Mouse (Mus musculus) MEL (cell line): Measurements from ENCODE around the gene Zfand2a. TPM values are rescaled to one million over a fixed set of nuclear protein-coding genes. Genes with fewer than 3 reads are reported as not detected.

Experiments used
- DNase-seq: peaks from one replicate; pipeline ENCODE4 v3.0.0; 2011; ENCODE audit warnings: low read depth, low spot score
- H3K27ac ChIP-seq: 2 replicates; pipeline ENCODE4 v1.5.1; 2012; ENCODE audit warnings: low read depth, mild to moderate bottlenecking, control low read depth, low read length, moderate library complexity; ENCODE audit not compliant: control insufficient read depth
- H3K27me3 ChIP-seq, 2 experiments: fragments of 150-350 bp in 1 of 2; sonication (generic) in 1 of 2; 2 replicates each; pipeline ENCODE4 v1.6.1; 2012; ENCODE audit warnings: low read length in 2 of 2, mild to moderate bottlenecking in 2 of 2, improper control_type of control experiment in 1 of 2, moderate library complexity in 1 of 2; ENCODE audit not compliant: insufficient read depth in 2 of 2, control insufficient read depth in 1 of 2
- H3K36me3 ChIP-seq, 2 experiments: 2 replicates each; pipeline ENCODE4 v1.6.1; 2012 to 2014; ENCODE audit warnings: low read length in 2 of 2, improper control_type of control experiment in 1 of 2, inconsistent platforms in 1 of 2, mild to moderate bottlenecking in 1 of 2; ENCODE audit not compliant: insufficient read depth in 2 of 2, control insufficient read depth in 1 of 2
- H3K4me1 ChIP-seq, 2 experiments: fragments of 150-350 bp in 1 of 2; sonication (generic) in 1 of 2; 2 replicates each; pipeline ENCODE4 v1.6.1; 2012; ENCODE audit warnings: low read length in 2 of 2, improper control_type of control experiment in 1 of 2, mild to moderate bottlenecking in 1 of 2; ENCODE audit not compliant: insufficient read depth in 2 of 2, control insufficient read depth in 1 of 2
- H3K4me3 ChIP-seq, 2 experiments: fragments of 150-350 bp in 1 of 2; sonication (generic) in 1 of 2; 2 replicates each; pipeline ENCODE4 v1.5.1; 2012; ENCODE audit warnings: low read depth in 2 of 2, low read length in 2 of 2, mild to moderate bottlenecking in 2 of 2, moderate library complexity in 2 of 2, control low read depth in 1 of 2, improper control_type of control experiment in 1 of 2; ENCODE audit not compliant: control insufficient read depth in 1 of 2, insufficient read depth in 1 of 2
- H3K79me2 ChIP-seq: 2 replicates; pipeline ENCODE4 v1.6.1; 2012; ENCODE audit warnings: mild to moderate bottlenecking, low read length, moderate library complexity; ENCODE audit not compliant: control insufficient read depth, poor library complexity, insufficient read depth
- H3K9ac ChIP-seq: 2 replicates; pipeline ENCODE4 v1.6.1; 2012; ENCODE audit warnings: low read depth, mild to moderate bottlenecking, control low read depth, low read length, moderate library complexity; ENCODE audit not compliant: control insufficient read depth, poor library complexity, severe bottlenecking
- H3K9me3 ChIP-seq: fragments of 150-350 bp; sonication (generic); replicated peaks from 2 replicates; pipeline ENCODE4 v1.6.1; 2012; ENCODE audit warnings: mild to moderate bottlenecking, low read length, improper control_type of control experiment, moderate library complexity; ENCODE audit not compliant: insufficient read depth
- CHD1 ChIP-seq: IDR thresholded peaks from 2 replicates; pipeline ENCODE4 v1.6.1; 2012; ENCODE audit warnings: low read depth, mild to moderate bottlenecking, inconsistent platforms, low read length, improper control_type of control experiment
- CHD2 ChIP-seq: IDR thresholded peaks from 2 replicates; pipeline ENCODE4 v1.6.1; 2011; ENCODE audit warnings: low read length, improper control_type of control experiment
- E2F4 ChIP-seq: IDR thresholded peaks from 2 replicates; pipeline ENCODE4 v1.6.1; 2011; ENCODE audit warnings: low read depth, low read length, improper control_type of control experiment, borderline replicate concordance
- ELF1 ChIP-seq: IDR thresholded peaks from 2 replicates; pipeline ENCODE4 v1.6.1; 2014; ENCODE audit warnings: low read depth, mild to moderate bottlenecking, inconsistent platforms, low read length, improper control_type of control experiment, moderate library complexity
- EP300 ChIP-seq, 2 experiments: IDR thresholded peaks; 2 replicates each; pipeline ENCODE4 v1.6.1; 2011; ENCODE audit warnings: improper control_type of control experiment in 2 of 2, low read length in 2 of 2, low read depth in 1 of 2, mild to moderate bottlenecking in 1 of 2
- ETS1 ChIP-seq: IDR thresholded peaks from 2 replicates; pipeline ENCODE4 v1.6.1; 2012; ENCODE audit warnings: low read depth, mild to moderate bottlenecking, inconsistent platforms, low read length, improper control_type of control experiment, moderate library complexity
- GABPA ChIP-seq: IDR thresholded peaks from 2 replicates; pipeline ENCODE4 v1.6.1; 2012; ENCODE audit warnings: low read depth, mild to moderate bottlenecking, inconsistent platforms, low read length, improper control_type of control experiment, moderate library complexity
- GATA1 ChIP-seq: IDR thresholded peaks from 2 replicates; pipeline ENCODE4 v1.6.1; 2011; ENCODE audit warnings: low read depth, low read length, improper control_type of control experiment
- JUND ChIP-seq: IDR thresholded peaks from 2 replicates; pipeline ENCODE4 v1.6.1; 2011; ENCODE audit warnings: low read depth, mild to moderate bottlenecking, improper control_type of control experiment, low read length
- MAFK ChIP-seq: IDR thresholded peaks from 2 replicates; pipeline ENCODE4 v1.6.1; 2011; ENCODE audit warnings: low read depth, mild to moderate bottlenecking, low read length, improper control_type of control experiment, borderline replicate concordance
- MAX ChIP-seq: IDR thresholded peaks from 2 replicates; pipeline ENCODE4 v1.6.1; 2011; ENCODE audit warnings: low read length, improper control_type of control experiment
- MAZ ChIP-seq: IDR thresholded peaks from 2 replicates; pipeline ENCODE4 v1.6.1; 2012; ENCODE audit warnings: low read depth, mild to moderate bottlenecking, inconsistent platforms, low read length, improper control_type of control experiment
- MEF2A ChIP-seq: IDR thresholded peaks from 2 replicates; pipeline ENCODE4 v1.6.1; 2014; ENCODE audit warnings: low read depth, mild to moderate bottlenecking, inconsistent platforms, low read length, improper control_type of control experiment; ENCODE audit not compliant: poor library complexity, insufficient replicate concordance, severe bottlenecking; ENCODE audit errors: extremely low read depth
- MXI1 ChIP-seq: IDR thresholded peaks from 2 replicates; pipeline ENCODE4 v1.6.1; 2011; ENCODE audit warnings: mild to moderate bottlenecking, low read depth, low read length, improper control_type of control experiment
- MYB ChIP-seq: IDR thresholded peaks from 2 replicates; pipeline ENCODE4 v1.6.1; 2011; ENCODE audit warnings: mild to moderate bottlenecking, low read depth, low read length, improper control_type of control experiment
- MYC ChIP-seq: IDR thresholded peaks from 2 replicates; pipeline ENCODE4 v1.6.1; 2011; ENCODE audit warnings: low read depth, mild to moderate bottlenecking, low read length, improper control_type of control experiment, moderate library complexity
- NRF1 ChIP-seq: IDR thresholded peaks from 2 replicates; pipeline ENCODE4 v1.6.1; 2014; ENCODE audit warnings: low read depth, mild to moderate bottlenecking, inconsistent platforms, low read length, improper control_type of control experiment, moderate library complexity; ENCODE audit not compliant: poor library complexity, insufficient read depth, severe bottlenecking
- POLR2AphosphoS2 ChIP-seq: IDR thresholded peaks from 2 replicates; pipeline ENCODE4 v1.6.1; 2011; ENCODE audit warnings: low read length, improper control_type of control experiment
- RAD21 ChIP-seq: IDR thresholded peaks from 2 replicates; pipeline ENCODE4 v1.6.1; 2011; ENCODE audit warnings: mild to moderate bottlenecking, low read depth, low read length, improper control_type of control experiment
- SMC3 ChIP-seq: IDR thresholded peaks from 2 replicates; pipeline ENCODE4 v1.6.1; 2011; ENCODE audit warnings: low read depth, low read length, improper control_type of control experiment
- TAL1 ChIP-seq: IDR thresholded peaks from 2 replicates; pipeline ENCODE4 v1.6.1; 2012; ENCODE audit warnings: mild to moderate bottlenecking, inconsistent platforms, low read length, moderate library complexity, mixed read lengths
- TBP ChIP-seq: IDR thresholded peaks from 2 replicates; pipeline ENCODE4 v1.8.0; 2011; ENCODE audit warnings: low read depth, low read length, improper control_type of control experiment
- TCF12 ChIP-seq: IDR thresholded peaks from 2 replicates; pipeline ENCODE4 v1.6.1; 2014; ENCODE audit warnings: low read depth, mild to moderate bottlenecking, inconsistent platforms, low read length, improper control_type of control experiment, moderate library complexity
- USF1 ChIP-seq: IDR thresholded peaks from 2 replicates; pipeline ENCODE4 v1.6.1; 2014; ENCODE audit warnings: low read depth, mild to moderate bottlenecking, inconsistent platforms, low read length, improper control_type of control experiment, moderate library complexity
- ZC3H11A ChIP-seq: IDR thresholded peaks from 2 replicates; pipeline ENCODE4 v1.6.1; 2012; ENCODE audit warnings: low read depth, mild to moderate bottlenecking, inconsistent platforms, low read length, improper control_type of control experiment
- ZMIZ1 ChIP-seq: IDR thresholded peaks from 2 replicates; pipeline ENCODE4 v1.6.1; 2012; ENCODE audit warnings: low read depth, mild to moderate bottlenecking, inconsistent platforms, low read length, improper control_type of control experiment, moderate library complexity
- ZNF384 ChIP-seq: IDR thresholded peaks from 2 replicates; pipeline ENCODE4 v1.6.1; 2012; ENCODE audit warnings: low read depth, mild to moderate bottlenecking, inconsistent platforms, low read length, improper control_type of control experiment
- polyA plus RNA-seq, 2 experiments: library from polyadenylated mRNA; stranded (reverse) in 1 of 2; unstranded in 1 of 2; fragments of >175 nt in 1 of 2; fragments of >200 nt in 1 of 2; gene quantifications; 2 replicates each; pipeline versions ENCODE4 v1.2.1 to v1.2.4; 2012; ENCODE audit warnings: low replicate concordance in 2 of 2, low read depth in 1 of 2; ENCODE audit not compliant: insufficient read length in 2 of 2, insufficient read depth in 1 of 2, missing spikeins in 1 of 2
- total RNA-seq: library from RNA; depleted of rRNA; stranded (reverse); fragments of 300-350 nt; gene quantifications from 2 replicates; pipeline ENCODE4 v1.2.3, GENCODE M21; 2012

The Zfand2a gene
- total and polyA plus RNA-seq, 3 experiments: 13.8 to 15.3 TPM; not detected in 1

DNA sequence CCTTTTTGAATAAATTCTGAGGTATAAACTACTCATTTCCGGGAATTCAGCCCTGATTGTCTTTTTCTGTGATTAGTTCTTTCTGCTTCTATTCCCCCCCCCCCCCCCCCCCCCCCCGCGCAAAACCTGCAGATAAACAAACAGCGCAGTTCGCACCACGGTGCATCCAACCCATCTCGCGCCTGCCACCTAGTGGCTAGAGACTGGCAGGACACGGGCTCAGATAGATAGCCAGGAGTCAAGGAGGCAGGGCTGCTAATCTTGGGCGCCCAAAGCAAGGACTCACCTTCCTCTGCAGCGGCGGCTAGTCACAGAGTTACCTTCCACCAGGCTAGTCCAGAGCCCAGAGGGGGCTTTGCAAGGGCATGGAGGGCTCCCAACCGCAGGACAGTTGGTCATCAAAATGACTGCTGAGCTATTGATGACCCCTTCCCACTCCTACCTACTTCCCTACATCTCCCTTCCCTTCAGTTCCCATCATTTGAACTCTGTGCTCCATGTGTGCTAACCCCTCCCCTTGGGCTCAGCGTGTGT is 20.8 kb upstream of the Zfand2a start (continued):
- no peak for TF ChIP-seq ELF1
- 0 out of 2 replicates have a peak, but pooled peaks have one; percentile 22 for TF ChIP-seq MXI1
- no peak for TF ChIP-seq CHD2
- TF ChIP-seq USF1: no peak
- no peak for TF ChIP-seq TBP
- peak; percentile 81 for TF ChIP-seq RAD21
- TF ChIP-seq E2F4: no peak
- no peak for TF ChIP-seq MAFK
- TF ChIP-seq ZNF384: no peak
- no peak for TF ChIP-seq TAL1
- no peak for TF ChIP-seq ETS1
- no peak for TF ChIP-seq EP300 (IDR thresholded peaks at IDR 0.05; ENCODE audit: low read depth in 1 of 2, low read length in 2 of 2)
- TF ChIP-seq MEF2A: no peak
- TF ChIP-seq CHD1: no peak
- no peak for TF ChIP-seq ZMIZ1
- TF ChIP-seq JUND: no peak
- no peak for TF ChIP-seq POLR2AphosphoS2
- TF ChIP-seq MAX: 0 out of 2 replicates have a peak, but pooled peaks have one; percentile 31
- peak; percentile 90 for TF ChIP-seq SMC3
- TF ChIP-seq ZC3H11A: peak; percentile 77

DNA sequence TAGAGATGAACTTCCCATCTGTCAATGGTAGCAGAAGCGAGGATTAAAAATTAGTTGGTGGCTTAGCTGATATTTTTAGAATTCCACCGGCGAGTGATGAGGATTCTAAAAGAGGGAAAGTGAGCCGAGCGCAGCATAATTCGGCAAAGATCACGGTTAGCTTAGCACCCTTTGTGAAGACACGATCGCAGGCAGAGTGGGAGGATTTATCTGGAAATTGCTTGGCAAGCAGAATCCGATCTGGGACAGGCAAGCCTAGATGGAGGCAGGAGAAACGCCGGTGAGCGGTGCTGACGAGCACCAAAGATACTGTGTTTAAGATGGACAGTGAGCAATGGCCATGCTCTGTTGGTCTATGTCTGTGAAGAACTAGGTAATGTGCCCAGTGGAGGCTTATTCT is 17.9 kb upstream of the Zfand2a start:
- Histone ChIP-seq H3K36me3 (no peaks in the 10 kb centered on the region; a peak in 1 of 4 replicates), H3K4me3 (no peak overlapping the region), H3K4me1 (peaks cover 0 to 8% of the 10 kb centered on the region in 2 experiments; a peak in 1 of 4 replicates), H3K27me3 (peaks cover 0 to 10% of the 10 kb centered on the region in 2 experiments; a peak in 3 of 4 replicates), H3K27ac (no peak overlapping the region), H3K9ac (no peak overlapping the region), H3K9me3 (no peaks in the 10 kb centered on the region), H3K79me2 (no peaks in the 10 kb centered on the region)
- DNase-seq: no peak
- TF ChIP-seq ZC3H11A (no peak), MAFK (no peak), CHD2 (no peak), MAZ (no peak), CHD1 (no peak), POLR2AphosphoS2 (no peak), MYC (no peak), GABPA (no peak), E2F4 (no peak), MXI1 (no peak), GATA1 (no peak), TBP (no peak), ETS1 (no peak), NRF1 (no peak), ZMIZ1 (no peak), TCF12 (no peak), MAX (no peak), EP300 (IDR thresholded peaks at IDR 0.05; ENCODE audit: low read depth in 1 of 2, low read length in 2 of 2) (no peak), MYB (no peak), JUND (no peak)
